Mouse (Mus musculus) G1E (cell line): ENCODE measurements at regions not wholly inside any gene's neighbourhood (a gene's known extent, or its start where the extent isn't known, plus 50 kb on each side); places are given as distances from the start of the nearest gene placed in this dataset.

ENCODE experiments used
- CTCF ChIP-seq: IDR thresholded peaks from 2 replicates; pipeline ENCODE4 v1.5.1; 2012; ENCODE audit warnings: low read depth, low read length, inconsistent platforms, mixed read lengths
- GATA1 ChIP-seq: IDR thresholded peaks from 2 replicates; pipeline ENCODE4 v1.6.1; 2012; ENCODE audit warnings: borderline replicate concordance, low read length, inconsistent platforms, mixed read lengths
- TAL1 ChIP-seq: conservative IDR thresholded peaks from 2 replicates; pipeline ENCODE4 v1.6.1; 2012; ENCODE audit warnings: low read depth, low read length, inconsistent platforms, mixed read lengths

- no peak for TF ChIP-seq GATA1
- no peak for TF ChIP-seq CTCF
- no peak for TF ChIP-seq TAL1
These were observed 144.5 kb upstream of the Tbx3 start for GRCm38 (mm10) chr5:119525960-119526359.
